Comparison of ENCODE assay signal across 10 mouse cellular contexts in the genomic region with DNA sequence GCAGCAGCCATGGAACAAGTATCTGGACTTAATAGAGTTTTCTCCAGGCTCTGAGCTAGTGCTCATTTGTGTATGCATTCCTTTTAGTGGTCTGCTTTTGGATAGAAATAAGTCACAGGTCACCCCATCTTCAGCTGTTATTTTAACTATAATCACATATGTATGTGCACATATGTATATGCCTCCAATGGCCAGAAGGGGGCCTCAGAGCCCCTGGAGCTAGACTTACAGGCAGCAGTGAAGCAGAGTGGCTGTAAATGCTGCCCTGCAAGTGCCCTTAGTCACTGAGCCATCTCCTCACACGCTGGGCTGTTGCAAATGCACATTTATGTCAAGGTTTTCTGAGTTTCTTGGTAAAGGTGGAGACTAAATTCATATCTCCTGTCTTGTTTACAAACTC.
A peak's percentile ranks its signal among the peaks of the same experiment; 100 is the strongest.
DNase-seq lines count a peak whose midpoint lies in the region; TF ChIP-seq lines count a peak whose summit lies in the region.
"Had no signal": no experiment of that assay in that cellular context is flagged by ENCODE, and none has a peak within 500 bp of the region (broad histone marks: within the 10 kb centered on the region; RNA-seq: fewer than 3 reads in every experiment).

No protein-coding gene starts in this region.

- TF ChIP-seq POLR2A in brain, embryonic 14.5 days (IDR thresholded peaks at IDR 0.05; ENCODE audit: borderline replicate concordance, extremely low read depth, insufficient read depth, insufficient read length, poor library complexity, severe bottlenecking), result no peak

- H3K27ac ChIP-seq in layer of hippocampus, adult 2 months, result no peak overlapping the region
- H3K27ac ChIP-seq: heart, embryonic 13.5 days had no signal

- no peak overlapping the region for H3K4me3 ChIP-seq in layer of hippocampus, adult 2 months
- H3K4me3 ChIP-seq: heart, embryonic 13.5 days had no signal

- peak; percentile 28 for DNase-seq in adrenal gland, postnatal 25 days
- no peak for DNase-seq in adrenal gland, postnatal 4 days (ENCODE audit: low spot score in 2 of 2)
- DNase-seq in layer of hippocampus, adult 2 months (ENCODE audit: low spot score in 2 of 2), result no peak
- DNase-seq in layer of hippocampus, adult 9-11 months, result no peak
- DNase-seq in 416B (ENCODE audit: low read depth), result peak; percentile 80
- no peak for DNase-seq in brain, embryonic 14.5 days (ENCODE audit: low read depth)
- no peak for DNase-seq in frontal cortex, postnatal 36 days (ENCODE audit: low spot score in 2 of 2)
- DNase-seq in frontal cortex, postnatal 10 days (ENCODE audit: low spot score in 2 of 2), result no peak
- DNase-seq: cerebellum, adult 11 months had no signal

- peak; percentile 75 for TF ChIP-seq CTCF in layer of hippocampus, adult 2 months (conservative IDR thresholded peaks at IDR 0.05)
- TF ChIP-seq CTCF in brain, embryonic 14.5 days (IDR thresholded peaks at IDR 0.05; ENCODE audit: borderline replicate concordance, extremely low read depth, insufficient read depth, insufficient read length), result peak; percentile 41; the same call in 1 of the 2 replicates

Comparison
In these comparisons a context has a peak if more than half of its experiments do, and no peak if none do; other contexts are left out.
1. DNase-seq: peak in adrenal gland, postnatal 25 days (single experiment) and 416B (single experiment); none in adrenal gland, postnatal 4 days (0 of 2), layer of hippocampus, adult 2 months (0 of 2), layer of hippocampus, adult 9-11 months (single experiment), brain, embryonic 14.5 days (single experiment), frontal cortex, postnatal 36 days (0 of 2) and frontal cortex, postnatal 10 days (0 of 2).